Mouse (Mus musculus) MEL (cell line): ENCODE data around the gene Mgat5. TPM values are rescaled to one million over a fixed set of nuclear protein-coding genes. Genes with fewer than 3 reads are reported as not detected.

Source experiments
- DNase-seq: peaks from one replicate; pipeline ENCODE4 v3.0.0; 2011; ENCODE audit warnings: low read depth, low spot score
- H3K27ac ChIP-seq: 2 replicates; pipeline ENCODE4 v1.5.1; 2012; ENCODE audit warnings: low read depth, mild to moderate bottlenecking, control low read depth, low read length, moderate library complexity; ENCODE audit not compliant: control insufficient read depth
- H3K27me3 ChIP-seq, 2 experiments: fragments of 150-350 bp in 1 of 2; sonication (generic) in 1 of 2; 2 replicates each; pipeline ENCODE4 v1.6.1; 2012; ENCODE audit warnings: low read length in 2 of 2, mild to moderate bottlenecking in 2 of 2, improper control_type of control experiment in 1 of 2, moderate library complexity in 1 of 2; ENCODE audit not compliant: insufficient read depth in 2 of 2, control insufficient read depth in 1 of 2
- H3K36me3 ChIP-seq, 2 experiments: 2 replicates each; pipeline ENCODE4 v1.6.1; 2012 to 2014; ENCODE audit warnings: low read length in 2 of 2, improper control_type of control experiment in 1 of 2, inconsistent platforms in 1 of 2, mild to moderate bottlenecking in 1 of 2; ENCODE audit not compliant: insufficient read depth in 2 of 2, control insufficient read depth in 1 of 2
- H3K4me1 ChIP-seq, 2 experiments: fragments of 150-350 bp in 1 of 2; sonication (generic) in 1 of 2; 2 replicates each; pipeline ENCODE4 v1.6.1; 2012; ENCODE audit warnings: low read length in 2 of 2, improper control_type of control experiment in 1 of 2, mild to moderate bottlenecking in 1 of 2; ENCODE audit not compliant: insufficient read depth in 2 of 2, control insufficient read depth in 1 of 2
- H3K4me3 ChIP-seq, 2 experiments: fragments of 150-350 bp in 1 of 2; sonication (generic) in 1 of 2; 2 replicates each; pipeline ENCODE4 v1.5.1; 2012; ENCODE audit warnings: low read depth in 2 of 2, low read length in 2 of 2, mild to moderate bottlenecking in 2 of 2, moderate library complexity in 2 of 2, control low read depth in 1 of 2, improper control_type of control experiment in 1 of 2; ENCODE audit not compliant: control insufficient read depth in 1 of 2, insufficient read depth in 1 of 2
- H3K79me2 ChIP-seq: 2 replicates; pipeline ENCODE4 v1.6.1; 2012; ENCODE audit warnings: mild to moderate bottlenecking, low read length, moderate library complexity; ENCODE audit not compliant: control insufficient read depth, poor library complexity, insufficient read depth
- H3K9ac ChIP-seq: 2 replicates; pipeline ENCODE4 v1.6.1; 2012; ENCODE audit warnings: low read depth, mild to moderate bottlenecking, control low read depth, low read length, moderate library complexity; ENCODE audit not compliant: control insufficient read depth, poor library complexity, severe bottlenecking
- H3K9me3 ChIP-seq: fragments of 150-350 bp; sonication (generic); replicated peaks from 2 replicates; pipeline ENCODE4 v1.6.1; 2012; ENCODE audit warnings: mild to moderate bottlenecking, low read length, improper control_type of control experiment, moderate library complexity; ENCODE audit not compliant: insufficient read depth
- E2F4 ChIP-seq: IDR thresholded peaks from 2 replicates; pipeline ENCODE4 v1.6.1; 2011; ENCODE audit warnings: low read depth, low read length, improper control_type of control experiment, borderline replicate concordance
- ELF1 ChIP-seq: IDR thresholded peaks from 2 replicates; pipeline ENCODE4 v1.6.1; 2014; ENCODE audit warnings: low read depth, mild to moderate bottlenecking, inconsistent platforms, low read length, improper control_type of control experiment, moderate library complexity
- GABPA ChIP-seq: IDR thresholded peaks from 2 replicates; pipeline ENCODE4 v1.6.1; 2012; ENCODE audit warnings: low read depth, mild to moderate bottlenecking, inconsistent platforms, low read length, improper control_type of control experiment, moderate library complexity
- GATA1 ChIP-seq: IDR thresholded peaks from 2 replicates; pipeline ENCODE4 v1.6.1; 2011; ENCODE audit warnings: low read depth, low read length, improper control_type of control experiment
- HCFC1 ChIP-seq: IDR thresholded peaks from 2 replicates; pipeline ENCODE4 v1.6.1; 2012; ENCODE audit warnings: low read depth, mild to moderate bottlenecking, inconsistent platforms, low read length, improper control_type of control experiment, moderate library complexity
- JUND ChIP-seq: IDR thresholded peaks from 2 replicates; pipeline ENCODE4 v1.6.1; 2011; ENCODE audit warnings: low read depth, mild to moderate bottlenecking, improper control_type of control experiment, low read length
- MAX ChIP-seq: IDR thresholded peaks from 2 replicates; pipeline ENCODE4 v1.6.1; 2011; ENCODE audit warnings: low read length, improper control_type of control experiment
- MAZ ChIP-seq: IDR thresholded peaks from 2 replicates; pipeline ENCODE4 v1.6.1; 2012; ENCODE audit warnings: low read depth, mild to moderate bottlenecking, inconsistent platforms, low read length, improper control_type of control experiment
- MEF2A ChIP-seq: IDR thresholded peaks from 2 replicates; pipeline ENCODE4 v1.6.1; 2014; ENCODE audit warnings: low read depth, mild to moderate bottlenecking, inconsistent platforms, low read length, improper control_type of control experiment; ENCODE audit not compliant: poor library complexity, insufficient replicate concordance, severe bottlenecking; ENCODE audit errors: extremely low read depth
- NRF1 ChIP-seq: IDR thresholded peaks from 2 replicates; pipeline ENCODE4 v1.6.1; 2014; ENCODE audit warnings: low read depth, mild to moderate bottlenecking, inconsistent platforms, low read length, improper control_type of control experiment, moderate library complexity; ENCODE audit not compliant: poor library complexity, insufficient read depth, severe bottlenecking
- POLR2A ChIP-seq, 2 experiments: IDR thresholded peaks; 2 replicates each; pipeline ENCODE4 v1.6.1; 2011 to 2012; ENCODE audit warnings: low read length in 2 of 2, mild to moderate bottlenecking in 2 of 2, control low read depth in 1 of 2, improper control_type of control experiment in 1 of 2, low read depth in 1 of 2, moderate library complexity in 1 of 2; ENCODE audit not compliant: control insufficient read depth in 1 of 2, insufficient read depth in 1 of 2, poor library complexity in 1 of 2
- SMC3 ChIP-seq: IDR thresholded peaks from 2 replicates; pipeline ENCODE4 v1.6.1; 2011; ENCODE audit warnings: low read depth, low read length, improper control_type of control experiment
- ZKSCAN1 ChIP-seq: IDR thresholded peaks from 2 replicates; pipeline ENCODE4 v1.6.1; 2012; ENCODE audit warnings: low read depth, mild to moderate bottlenecking, inconsistent platforms, low read length, improper control_type of control experiment, moderate library complexity
- ZMIZ1 ChIP-seq: IDR thresholded peaks from 2 replicates; pipeline ENCODE4 v1.6.1; 2012; ENCODE audit warnings: low read depth, mild to moderate bottlenecking, inconsistent platforms, low read length, improper control_type of control experiment, moderate library complexity
- polyA plus RNA-seq, 2 experiments: library from polyadenylated mRNA; stranded (reverse) in 1 of 2; unstranded in 1 of 2; fragments of >175 nt in 1 of 2; fragments of >200 nt in 1 of 2; gene quantifications; 2 replicates each; pipeline versions ENCODE4 v1.2.1 to v1.2.4; 2012; ENCODE audit warnings: low replicate concordance in 2 of 2, low read depth in 1 of 2; ENCODE audit not compliant: insufficient read length in 2 of 2, insufficient read depth in 1 of 2, missing spikeins in 1 of 2
- total RNA-seq: library from RNA; depleted of rRNA; stranded (reverse); fragments of 300-350 nt; gene quantifications from 2 replicates; pipeline ENCODE4 v1.2.3, GENCODE M21; 2012

The Mgat5 gene
- total and polyA plus RNA-seq, 3 experiments: 6.9 to 9.5 TPM; not detected in 1

GRCm38 (mm10) chr1:127344913-127345312, 140.1 kb downstream of the Mgat5 start:
- no peak for DNase-seq
- Histone ChIP-seq H3K4me3 (no peak overlapping the region), H3K9ac (no peak overlapping the region), H3K27ac (no peak overlapping the region), H3K9me3 (no peaks in the 10 kb centered on the region), H3K36me3 (peaks cover 2 to 21% of the 10 kb centered on the region in 2 experiments; a peak in 2 of 4 replicates), H3K27me3 (no peaks in the 10 kb centered on the region), H3K79me2 (no peaks in the 10 kb centered on the region), H3K4me1 (peaks cover 13 to 19% of the 10 kb centered on the region in 2 experiments)
- TF ChIP-seq JUND: no peak
- no peak for TF ChIP-seq MAZ
- no peak for TF ChIP-seq GABPA
- TF ChIP-seq MAX: no peak
- TF ChIP-seq NRF1: no peak
- TF ChIP-seq HCFC1: no peak
- no peak for TF ChIP-seq MEF2A
- TF ChIP-seq ZKSCAN1: no peak
- no peak for TF ChIP-seq ZMIZ1
- no peak for TF ChIP-seq POLR2A (IDR thresholded peaks at IDR 0.05; ENCODE audit: control insufficient read depth in 1 of 2, insufficient read depth in 1 of 2, low read depth in 1 of 2, low read length in 2 of 2, poor library complexity in 1 of 2)
- TF ChIP-seq E2F4: no peak
- no peak for TF ChIP-seq GATA1
- TF ChIP-seq SMC3: no peak
- no peak for TF ChIP-seq ELF1

- peaks cover 15 to 24% of the 10 kb centered on the region in 2 experiments for H3K4me1 ChIP-seq
Observed at GRCm38 (mm10) chr1:127346596-127347139, 141.9 kb downstream of the Mgat5 start.

More at GRCm38 (mm10) chr1:127346596-127347139, 141.9 kb downstream of the Mgat5 start:
- Histone ChIP-seq H3K27ac (no peak overlapping the region), H3K9me3 (no peaks in the 10 kb centered on the region), H3K4me3 (no peak overlapping the region), H3K36me3 (peaks cover 0 to 29% of the 10 kb centered on the region in 2 experiments; a peak in 2 of 4 replicates), H3K9ac (no peak overlapping the region), H3K79me2 (0 out of 2 replicates have a peak, but pooled peaks cover 1% of the 10 kb centered on the region), H3K27me3 (no peaks in the 10 kb centered on the region)
- TF ChIP-seq MAX: no peak
- no peak for DNase-seq
